Mouse (Mus musculus) limb, embryonic 12.5 days (tissue): ENCODE data around the gene Acss2. TPM values are rescaled to one million over a fixed set of nuclear protein-coding genes. Genes with fewer than 3 reads are reported as not detected.

ENCODE experiments used
- ATAC-seq: fragments of 200-750 bp; cut with Nextera tagmentation; 2 replicates; pipeline ENCODE4 v1.8.0; 2017; ENCODE audit warnings: low read depth, moderate TSS enrichment; ENCODE audit not compliant: insufficient number of reproducible peaks, insufficient read depth, low FRiP score, low TSS enrichment
- H3K27ac ChIP-seq: fragments of 300-500 bp; sonication (generic); 2 replicates; pipeline ENCODE4 v1.5.1; 2016; ENCODE audit warnings: mild to moderate bottlenecking, moderate library complexity
- H3K27me3 ChIP-seq: fragments of 300-500 bp; sonication (generic); 2 replicates; pipeline ENCODE4 v1.6.1; 2016; ENCODE audit warnings: mild to moderate bottlenecking, moderate library complexity
- H3K36me3 ChIP-seq: fragments of 300-500 bp; sonication (generic); 2 replicates; pipeline ENCODE4 v1.6.1; 2016; ENCODE audit warnings: mild to moderate bottlenecking, moderate library complexity
- H3K4me1 ChIP-seq: fragments of 300-500 bp; sonication (generic); replicated peaks from 2 replicates; pipeline ENCODE4 v1.6.1; 2016
- H3K4me2 ChIP-seq: fragments of 300-500 bp; sonication (generic); 2 replicates; pipeline ENCODE4 v1.6.1; 2016; ENCODE audit warnings: mild to moderate bottlenecking, moderate library complexity
- H3K4me3 ChIP-seq: fragments of 300-500 bp; sonication (generic); replicated peaks from 2 replicates; pipeline ENCODE4 v1.5.1; 2016; ENCODE audit warnings: mild to moderate bottlenecking
- H3K9ac ChIP-seq: fragments of 300-500 bp; sonication (generic); replicated peaks from 2 replicates; pipeline ENCODE4 v1.6.1; 2016; ENCODE audit warnings: mild to moderate bottlenecking, moderate library complexity
- H3K9me3 ChIP-seq: fragments of 300-500 bp; sonication (generic); 2 replicates; pipeline ENCODE4 v1.6.1; 2016; ENCODE audit warnings: mild to moderate bottlenecking, moderate library complexity
- whole genome bisulfite sequencing: fragments of 180-500 bp; shearing (Covaris S2); methylation state at CpG from one replicate; pipeline ENCODE4 v1.1.7; 2016; 5-methylcytosine and 5-hydroxymethylcytosine counted together
- polyA plus RNA-seq: library from polyadenylated mRNA; unstranded; fragments of >200 nt; fragmentation: Nextera tagmentation; extraction: Ambion mirVana; gene quantifications from 2 replicates; pipeline ENCODE4 v1.2.1, GENCODE M21; 2016

Gene Acss2
- polyA plus RNA-seq, 1 experiment from 2014 or later: 12.1 TPM

- H3K4me2 ChIP-seq: no peak overlapping the region
- no peaks in the 10 kb centered on the region for H3K4me1 ChIP-seq
- ATAC-seq: no peak
- no peaks in the 10 kb centered on the region for H3K9me3 ChIP-seq
- no peaks in the 10 kb centered on the region; the same call in 1 of the 2 replicates for H3K36me3 ChIP-seq
- H3K27me3 ChIP-seq: no peaks in the 10 kb centered on the region
- H3K27ac ChIP-seq: no peak overlapping the region
- H3K4me3 ChIP-seq: no peak overlapping the region
- 90% methylated on average over 7 of the region's 7 CpGs for WGBS
- no peak overlapping the region for H3K9ac ChIP-seq
Observed at GRCm38 (mm10) chr2:155573996-155574395, 56.2 kb downstream of the Acss2 start.

GRCm38 (mm10) chr2:155574700-155575099, 57.0 kb downstream of the Acss2 start:
- Histone ChIP-seq H3K27me3 (no peaks in the 10 kb centered on the region), H3K36me3 (no peaks in the 10 kb centered on the region; the same call in 1 of the 2 replicates), H3K4me2 (no peak overlapping the region), H3K27ac (no peak overlapping the region), H3K4me3 (no peak overlapping the region), H3K9me3 (no peaks in the 10 kb centered on the region), H3K4me1 (no peaks in the 10 kb centered on the region), H3K9ac (no peak overlapping the region)
- WGBS: 83% methylated on average over 4 of the region's 4 CpGs
- no peak for ATAC-seq

- H3K9ac ChIP-seq: no peak overlapping the region
- no peaks in the 10 kb centered on the region for H3K27me3 ChIP-seq
- no peaks in the 10 kb centered on the region; the same call in 1 of the 2 replicates for H3K36me3 ChIP-seq
- no peak overlapping the region for H3K27ac ChIP-seq
- no peaks in the 10 kb centered on the region for H3K9me3 ChIP-seq
- no peak for ATAC-seq
- no peak overlapping the region for H3K4me3 ChIP-seq
- 62% methylated on average over 9 of the region's 9 CpGs for WGBS
- no peak overlapping the region for H3K4me2 ChIP-seq
- H3K4me1 ChIP-seq: no peaks in the 10 kb centered on the region
Observed at GRCm38 (mm10) chr2:155576656-155577055, 58.9 kb downstream of the Acss2 start.

- no peak for ATAC-seq
- H3K4me2 ChIP-seq: no peak overlapping the region
- H3K9me3 ChIP-seq: no peaks in the 10 kb centered on the region
- H3K4me3 ChIP-seq: no peak overlapping the region
- no peak overlapping the region for H3K9ac ChIP-seq
- no peak overlapping the region for H3K27ac ChIP-seq
- WGBS: 93% methylated on average over 3 of the region's 3 CpGs
- no peaks in the 10 kb centered on the region for H3K4me1 ChIP-seq
- no peaks in the 10 kb centered on the region for H3K36me3 ChIP-seq
- H3K27me3 ChIP-seq: no peaks in the 10 kb centered on the region
Observed at GRCm38 (mm10) chr2:155580331-155580730, 62.6 kb downstream of the Acss2 start.

- no peak for ATAC-seq
- 73% methylated on average over 4 of the region's 4 CpGs for WGBS
- H3K4me1 ChIP-seq: no peaks in the 10 kb centered on the region
- H3K4me2 ChIP-seq: no peak overlapping the region
- no peak overlapping the region for H3K27ac ChIP-seq
- no peak overlapping the region for H3K9ac ChIP-seq
- no peaks in the 10 kb centered on the region for H3K36me3 ChIP-seq
- no peaks in the 10 kb centered on the region for H3K27me3 ChIP-seq
- no peaks in the 10 kb centered on the region for H3K9me3 ChIP-seq
- no peak overlapping the region for H3K4me3 ChIP-seq
Observed at GRCm38 (mm10) chr2:155582384-155582995, 64.7 kb downstream of the Acss2 start.

GRCm38 (mm10) chr2:155582996-155583395, 65.2 kb downstream of the Acss2 start:
- WGBS: 82% methylated on average over 5 of the region's 5 CpGs
- Histone ChIP-seq H3K27ac (no peak overlapping the region), H3K9me3 (no peaks in the 10 kb centered on the region), H3K4me2 (no peak overlapping the region), H3K9ac (no peak overlapping the region), H3K27me3 (no peaks in the 10 kb centered on the region), H3K36me3 (no peaks in the 10 kb centered on the region), H3K4me3 (no peak overlapping the region), H3K4me1 (no peaks in the 10 kb centered on the region)
- ATAC-seq: no peak

GRCm38 (mm10) chr2:155583927-155584530, 66.3 kb downstream of the Acss2 start:
- H3K4me3 ChIP-seq: no peak overlapping the region
- H3K4me2 ChIP-seq: no peak overlapping the region
- H3K36me3 ChIP-seq: no peaks in the 10 kb centered on the region
- 44% methylated on average over 5 of the region's 5 CpGs for WGBS
- no peak overlapping the region for H3K9ac ChIP-seq
- H3K27me3 ChIP-seq: no peaks in the 10 kb centered on the region
- no peaks in the 10 kb centered on the region for H3K4me1 ChIP-seq
- no peak overlapping the region for H3K27ac ChIP-seq
- no peaks in the 10 kb centered on the region for H3K9me3 ChIP-seq
- ATAC-seq: 0 out of 2 replicates have a peak, but pooled peaks have one; percentile 20

- H3K9me3 ChIP-seq: no peaks in the 10 kb centered on the region
- no peak overlapping the region for H3K27ac ChIP-seq
- no peak overlapping the region for H3K4me3 ChIP-seq
- H3K9ac ChIP-seq: no peak overlapping the region
- no peaks in the 10 kb centered on the region for H3K36me3 ChIP-seq
- no peak overlapping the region for H3K4me2 ChIP-seq
- no peak for ATAC-seq
- no peaks in the 10 kb centered on the region for H3K4me1 ChIP-seq
- no peaks in the 10 kb centered on the region for H3K27me3 ChIP-seq
- 86% methylated on average over 9 of the region's 9 CpGs for WGBS
Observed at GRCm38 (mm10) chr2:155585082-155585481, 67.3 kb downstream of the Acss2 start.

GRCm38 (mm10) chr2:155585486-155585885, 67.7 kb downstream of the Acss2 start:
- 78% methylated on average over 10 of the region's 10 CpGs for WGBS
- no peaks in the 10 kb centered on the region for H3K36me3 ChIP-seq
- H3K27me3 ChIP-seq: no peaks in the 10 kb centered on the region
- H3K4me2 ChIP-seq: no peak overlapping the region
- no peak for ATAC-seq
- no peak overlapping the region for H3K9ac ChIP-seq
- H3K9me3 ChIP-seq: no peaks in the 10 kb centered on the region
- no peak overlapping the region for H3K4me3 ChIP-seq
- H3K27ac ChIP-seq: no peak overlapping the region
- H3K4me1 ChIP-seq: no peaks in the 10 kb centered on the region

- no peaks in the 10 kb centered on the region for H3K36me3 ChIP-seq
- ATAC-seq: no peak
- 81% methylated on average over 3 of the region's 3 CpGs for WGBS
- no peaks in the 10 kb centered on the region for H3K9me3 ChIP-seq
- H3K4me2 ChIP-seq: no peak overlapping the region
- H3K4me1 ChIP-seq: peaks cover 7% of the 10 kb centered on the region; the same call in 1 of the 2 replicates
- no peak overlapping the region for H3K4me3 ChIP-seq
- no peak overlapping the region for H3K27ac ChIP-seq
- H3K27me3 ChIP-seq: no peaks in the 10 kb centered on the region
- no peak overlapping the region for H3K9ac ChIP-seq
Observed at GRCm38 (mm10) chr2:155588136-155588535, 70.4 kb downstream of the Acss2 start.

GRCm38 (mm10) chr2:155589521-155589920, 71.8 kb downstream of the Acss2 start:
- H3K4me3 ChIP-seq: no peak overlapping the region
- H3K4me1 ChIP-seq: peaks cover 7% of the 10 kb centered on the region; the same call in 1 of the 2 replicates
- WGBS: 83% methylated on average over 6 of the region's 6 CpGs
- no peak overlapping the region for H3K4me2 ChIP-seq
- no peaks in the 10 kb centered on the region for H3K9me3 ChIP-seq
- no peak for ATAC-seq
- H3K36me3 ChIP-seq: no peaks in the 10 kb centered on the region
- no peak overlapping the region for H3K27ac ChIP-seq
- no peaks in the 10 kb centered on the region for H3K27me3 ChIP-seq
- H3K9ac ChIP-seq: no peak overlapping the region
